Mouse (Mus musculus) forebrain, postnatal 0 days (tissue): ENCODE results near the gene Gtf2ird2. TPM values are rescaled to one million over a fixed set of nuclear protein-coding genes. Genes with fewer than 3 reads are reported as not detected.

ENCODE experiments used
- ATAC-seq: fragments of 200-750 bp; cut with Nextera tagmentation; 2 replicates; pipeline ENCODE4 v1.8.0; 2017; ENCODE audit warnings: mild to moderate bottlenecking, moderate library complexity
- DNase-seq: peaks from one replicate; pipeline ENCODE4 v3.0.0-alpha.2; 2015
- H3K27ac ChIP-seq: fragments of 300-500 bp; sonication (generic); 2 replicates; pipeline ENCODE4 v1.5.1; 2014; ENCODE audit warnings: low read depth, mild to moderate bottlenecking, antibody characterized with exemption, low read length, moderate library complexity, mixed read lengths
- H3K27me3 ChIP-seq: fragments of 300-500 bp; sonication (generic); 2 replicates; pipeline ENCODE4 v1.6.1; 2014; ENCODE audit warnings: mild to moderate bottlenecking, low read length, mixed read lengths; ENCODE audit not compliant: insufficient read depth
- H3K36me3 ChIP-seq: fragments of 300-500 bp; sonication (generic); 2 replicates; pipeline ENCODE4 v1.6.1; 2014; ENCODE audit warnings: mild to moderate bottlenecking, moderate library complexity; ENCODE audit not compliant: insufficient read depth
- H3K4me1 ChIP-seq: fragments of 300-500 bp; sonication (generic); 2 replicates; pipeline ENCODE4 v1.6.1; 2014; ENCODE audit warnings: antibody characterized with exemption; ENCODE audit not compliant: insufficient read depth
- H3K4me2 ChIP-seq: fragments of 300-500 bp; sonication (generic); 2 replicates; pipeline ENCODE4 v1.6.1; 2014; ENCODE audit warnings: low read depth, mild to moderate bottlenecking, moderate library complexity
- H3K4me3 ChIP-seq: fragments of 300-500 bp; sonication (generic); 2 replicates; pipeline ENCODE4 v1.5.1; 2014; ENCODE audit warnings: low read depth, low read length, mixed read lengths
- H3K9ac ChIP-seq: fragments of 300-500 bp; sonication (generic); 2 replicates; pipeline ENCODE4 v1.6.1; 2014; ENCODE audit warnings: mild to moderate bottlenecking
- H3K9me3 ChIP-seq: fragments of 300-500 bp; sonication (generic); 2 replicates; pipeline ENCODE4 v1.6.1; 2016; ENCODE audit warnings: low read length
- CTCF ChIP-seq: sonication (generic); IDR thresholded peaks from 2 replicates; pipeline ENCODE4 v1.5.1; 2016; ENCODE audit warnings: antibody characterized with exemption, control low read depth, low read depth
- WGBS: fragments of 180-500 bp; shearing (Covaris S2); extraction: QIAGEN DNeasy Blood & Tissue Kit; methylation state at CpG from one replicate; pipeline ENCODE4 v1.1.7; 2014; 5-methylcytosine and 5-hydroxymethylcytosine counted together
- polyA plus RNA-seq: library from polyadenylated mRNA; unstranded; fragments of >200 nt; fragmentation: Nextera tagmentation; extraction: Ambion mirVana; gene quantifications from 2 replicates; pipeline ENCODE4 v1.2.1, GENCODE M21; 2015
- total RNA-seq: library from RNA; depleted of rRNA; stranded (reverse); fragments of >200 nt; gene quantifications from 2 replicates; pipeline ENCODE4 v1.2.3, GENCODE M21; 2014; rRNA removed

Gtf2ird2 gene
- total and polyA plus RNA-seq, 2 experiments from 2014 or later, result 11.8 to 20.4 TPM

DNA sequence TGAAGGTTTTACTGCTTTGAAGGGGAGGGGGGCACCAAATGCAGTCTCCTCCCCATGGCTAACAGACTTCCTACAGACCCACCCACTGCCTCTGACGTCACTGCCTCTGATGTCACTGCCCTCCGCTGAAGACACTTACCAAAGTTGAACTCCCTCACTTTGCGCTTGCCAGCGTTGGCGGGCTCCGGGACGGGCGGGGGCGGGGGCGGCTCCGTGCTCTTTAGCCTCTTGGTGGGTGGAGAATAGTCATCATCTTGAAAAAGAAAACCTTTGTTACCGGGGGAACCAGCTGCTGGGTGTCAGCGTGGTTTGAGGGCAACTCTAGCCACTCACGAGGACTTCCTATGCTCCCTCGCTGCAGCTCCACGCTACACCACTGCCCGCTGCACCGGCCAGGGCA is 82.6 kb downstream of the Gtf2ird2 start:
- H3K36me3 ChIP-seq, result peaks cover 73% of the 10 kb centered on the region
- WGBS, result 90% methylated on average over 18 of the region's 18 CpGs
- no peak overlapping the region for H3K4me3 ChIP-seq
- H3K4me1 ChIP-seq, result no peaks in the 10 kb centered on the region
- no peak for DNase-seq
- no peak for TF ChIP-seq CTCF
- no peak overlapping the region for H3K9ac ChIP-seq
- no peak overlapping the region for H3K27ac ChIP-seq
- H3K4me2 ChIP-seq, result no peak overlapping the region
- no peaks in the 10 kb centered on the region for H3K9me3 ChIP-seq
- ATAC-seq, result no peak
- H3K27me3 ChIP-seq, result no peaks in the 10 kb centered on the region

DNA sequence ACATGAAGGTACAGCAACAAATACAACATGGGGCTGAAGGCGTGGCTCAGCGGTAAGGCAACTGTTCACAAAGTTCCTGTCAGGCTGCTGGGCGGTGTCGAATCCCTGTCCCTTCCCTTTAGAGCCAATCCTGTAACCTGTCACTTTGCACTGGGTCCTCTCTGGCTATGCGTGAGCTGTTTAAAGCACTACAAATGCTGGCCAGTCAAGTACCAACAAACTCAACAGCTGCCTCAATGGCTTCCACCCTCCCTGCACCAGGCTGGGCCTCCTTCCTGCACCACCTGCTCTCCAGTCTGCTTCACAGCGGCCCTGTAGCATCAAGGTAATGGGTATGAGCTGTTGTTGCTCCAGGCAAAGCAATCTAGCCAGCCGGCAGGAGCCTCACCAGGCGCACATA is 84.9 kb downstream of the Gtf2ird2 start:
- H3K27ac ChIP-seq, result no peak overlapping the region
- H3K4me1 ChIP-seq, result no peaks in the 10 kb centered on the region
- peaks cover 71% of the 10 kb centered on the region for H3K36me3 ChIP-seq
- DNase-seq, result no peak
- no peak overlapping the region for H3K4me3 ChIP-seq
- no peaks in the 10 kb centered on the region for H3K9me3 ChIP-seq
- TF ChIP-seq CTCF, result no peak
- 95% methylated on average over 8 of the region's 8 CpGs for WGBS
- no peaks in the 10 kb centered on the region for H3K27me3 ChIP-seq
- no peak for ATAC-seq
- no peak overlapping the region for H3K9ac ChIP-seq
- no peak overlapping the region for H3K4me2 ChIP-seq

DNA sequence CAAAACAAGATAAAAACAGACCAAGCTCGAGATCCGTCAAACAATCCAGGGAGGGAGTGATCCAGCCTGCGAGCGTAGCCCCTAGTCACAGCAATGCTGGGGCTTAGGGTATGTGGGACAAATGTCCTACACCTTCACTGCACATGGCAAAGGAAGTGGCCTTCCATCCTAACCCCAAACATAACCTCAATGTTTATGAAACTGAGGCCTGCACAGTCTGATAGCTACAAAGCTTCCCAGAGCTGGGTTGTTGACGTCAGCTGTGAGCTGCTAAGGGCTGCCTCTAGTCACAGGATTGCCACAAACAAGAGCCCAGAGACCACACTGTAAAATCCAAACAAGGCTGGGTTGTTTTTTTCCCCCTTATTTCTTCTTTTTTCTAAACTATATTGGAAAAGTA is 85.9 kb downstream of the Gtf2ird2 start:
- no peaks in the 10 kb centered on the region for H3K4me1 ChIP-seq
- H3K36me3 ChIP-seq, result peaks cover 68% of the 10 kb centered on the region
- TF ChIP-seq CTCF, result no peak
- no peak overlapping the region for H3K9ac ChIP-seq
- WGBS, result 87% methylated on average over 5 of the region's 5 CpGs
- H3K9me3 ChIP-seq, result no peaks in the 10 kb centered on the region
- H3K4me2 ChIP-seq, result no peak overlapping the region
- DNase-seq, result no peak
- no peak overlapping the region for H3K27ac ChIP-seq
- no peaks in the 10 kb centered on the region for H3K27me3 ChIP-seq
- H3K4me3 ChIP-seq, result no peak overlapping the region
- no peak for ATAC-seq

DNA sequence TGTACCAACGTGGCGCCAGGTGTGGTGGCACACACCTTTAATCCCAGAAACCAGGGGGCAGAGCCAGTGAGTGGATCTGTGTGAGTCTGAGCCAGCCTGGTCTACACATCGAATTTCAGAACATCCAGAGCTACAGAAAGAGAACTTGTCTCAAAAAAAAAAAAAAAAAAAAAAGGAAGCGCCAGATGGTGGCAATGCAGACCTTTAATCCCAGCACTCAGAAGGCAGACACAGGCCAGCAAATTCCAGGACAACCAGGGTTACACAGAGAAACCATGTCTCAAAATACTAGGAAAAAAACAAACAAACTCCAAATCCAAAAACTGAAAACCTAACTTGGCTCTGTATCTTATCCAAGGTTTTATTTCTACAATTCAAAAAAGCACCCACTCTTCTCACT is 86.7 kb downstream of the Gtf2ird2 start:
- no peak for ATAC-seq

DNA sequence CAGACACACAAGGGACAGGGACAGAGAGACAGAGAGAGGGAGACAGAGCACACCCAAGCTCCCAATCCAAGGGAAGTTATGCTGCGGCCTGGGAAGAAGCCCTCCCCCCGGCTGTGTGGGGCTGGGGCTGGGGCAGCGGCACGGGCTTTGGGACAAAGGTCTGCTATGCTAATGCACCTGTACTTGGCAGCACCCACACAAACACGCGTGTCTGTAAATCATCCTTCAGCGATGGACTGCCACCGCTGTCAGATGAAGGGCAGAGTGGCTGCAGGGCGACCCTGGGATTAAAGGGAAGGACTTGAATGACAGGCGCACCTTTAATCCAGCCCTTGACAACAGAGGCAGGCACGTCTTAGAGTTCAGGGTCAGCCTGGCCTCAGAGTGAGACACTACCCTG is 87.6 kb downstream of the Gtf2ird2 start:
- H3K27me3 ChIP-seq, result no peaks in the 10 kb centered on the region
- no peaks in the 10 kb centered on the region for H3K4me1 ChIP-seq
- H3K36me3 ChIP-seq, result peaks cover 64% of the 10 kb centered on the region
- H3K9me3 ChIP-seq, result no peaks in the 10 kb centered on the region
- no peak overlapping the region for H3K4me3 ChIP-seq
- no peak overlapping the region for H3K4me2 ChIP-seq
- DNase-seq (no peak), ATAC-seq (no peak)
- 85% methylated on average over 11 of the region's 11 CpGs for WGBS
- H3K27ac ChIP-seq, result no peak overlapping the region
- no peak overlapping the region for H3K9ac ChIP-seq
- TF ChIP-seq CTCF, result no peak

More for the DNA sequence above, 86.7 kb downstream of the Gtf2ird2 start:
- 93% methylated on average over 4 of the region's 4 CpGs for WGBS
- Histone ChIP-seq H3K9ac (no peak overlapping the region), H3K4me3 (no peak overlapping the region), H3K27ac (no peak overlapping the region), H3K4me1 (no peaks in the 10 kb centered on the region), H3K27me3 (no peaks in the 10 kb centered on the region), H3K9me3 (no peaks in the 10 kb centered on the region), H3K4me2 (no peak overlapping the region), H3K36me3 (peaks cover 67% of the 10 kb centered on the region)
- no peak for DNase-seq
- TF ChIP-seq CTCF, result no peak

DNA sequence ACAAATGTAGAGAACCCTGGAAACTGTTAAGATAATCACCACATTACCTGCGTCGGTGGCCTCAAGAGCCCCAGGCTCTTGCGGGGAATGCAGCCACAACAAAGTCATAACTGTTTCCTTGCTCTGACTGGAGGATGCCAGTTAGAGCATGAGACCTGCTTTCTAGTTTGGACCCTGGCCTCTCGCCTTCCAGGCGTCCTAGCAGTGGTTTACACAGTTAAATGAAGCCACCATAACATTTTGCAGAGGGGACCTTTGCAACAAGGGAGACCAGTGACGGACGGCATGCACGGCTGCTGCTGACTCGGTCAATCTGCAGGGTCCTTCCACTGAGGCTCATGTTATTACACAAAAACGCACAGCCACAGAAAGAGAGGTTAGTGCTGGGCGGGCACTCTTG is 88.9 kb downstream of the Gtf2ird2 start:
- TF ChIP-seq CTCF, result no peak
- H3K9ac ChIP-seq, result no peak overlapping the region
- no peaks in the 10 kb centered on the region for H3K4me1 ChIP-seq
- no peaks in the 10 kb centered on the region for H3K9me3 ChIP-seq
- 76% methylated on average over 11 of the region's 11 CpGs for WGBS
- no peak overlapping the region for H3K4me3 ChIP-seq
- peaks cover 67% of the 10 kb centered on the region for H3K36me3 ChIP-seq
- ATAC-seq, result no peak
- H3K27me3 ChIP-seq, result no peaks in the 10 kb centered on the region
- H3K4me2 ChIP-seq, result no peak overlapping the region
- H3K27ac ChIP-seq, result no peak overlapping the region
- DNase-seq, result no peak

DNA sequence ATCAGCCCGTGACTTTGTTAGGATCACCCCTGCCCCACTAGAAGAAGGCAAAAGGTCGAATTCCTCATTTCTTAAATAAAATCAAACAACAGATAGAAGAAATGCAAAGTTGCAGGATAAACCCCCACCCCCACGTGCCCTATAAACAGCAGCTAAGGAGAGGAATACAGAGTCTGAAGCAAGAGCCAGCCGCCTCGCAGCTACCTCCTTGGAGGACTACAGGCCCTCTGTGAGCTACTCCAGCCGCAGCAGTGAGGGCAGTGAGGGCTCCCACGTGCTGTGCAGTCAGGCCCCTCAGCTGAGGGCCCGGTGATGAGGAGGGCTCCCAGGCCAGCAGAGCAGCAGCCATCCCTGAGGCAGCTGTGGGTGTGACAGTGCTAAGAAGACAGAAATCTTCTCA is 89.9 kb downstream of the Gtf2ird2 start:
- Histone ChIP-seq H3K9ac (no peak overlapping the region), H3K4me2 (no peak overlapping the region), H3K4me3 (no peak overlapping the region), H3K9me3 (no peaks in the 10 kb centered on the region), H3K27me3 (no peaks in the 10 kb centered on the region), H3K27ac (no peak overlapping the region), H3K36me3 (peaks cover 69% of the 10 kb centered on the region), H3K4me1 (no peaks in the 10 kb centered on the region)
- no peak for TF ChIP-seq CTCF
- no peak for ATAC-seq
- WGBS, result 90% methylated on average over 8 of the region's 8 CpGs
- DNase-seq, result no peak

Other genes with a start within 250 kb of the Gtf2ird2 start
- gene Castor2, start 84.3 kb upstream of the Gtf2ird2 start, total RNA-seq, result 16.8 and 19.3 TPM in 2 replicates
- gene Castor2, start 84.3 kb upstream of the Gtf2ird2 start, polyA plus RNA-seq, result 18.9 and 21.9 TPM in 2 replicates
- 21.6 and 26.0 TPM in 2 replicates for gene Rcc1l, start 7.2 kb upstream of the Gtf2ird2 start, total RNA-seq
- 22.4 TPM in 2 replicates for gene Rcc1l, start 7.2 kb upstream of the Gtf2ird2 start, polyA plus RNA-seq
- 2.9 and 9.1 TPM in 2 replicates for gene Ncf1, start 45.6 kb downstream of the Gtf2ird2 start, total RNA-seq
- gene Ncf1, start 45.6 kb downstream of the Gtf2ird2 start, polyA plus RNA-seq, result 1.3 and 2.1 TPM in 2 replicates
- gene Gtf2i, start 130.7 kb downstream of the Gtf2ird2 start, total RNA-seq, result 98.3 and 120 TPM in 2 replicates
- gene Gtf2i, start 130.7 kb downstream of the Gtf2ird2 start, polyA plus RNA-seq, result 62.7 and 85.6 TPM in 2 replicates